Mouse (Mus musculus) heart, adult 8-10 months (tissue): ENCODE measurements around the gene Nptxr. TPM values are rescaled to one million over a fixed set of nuclear protein-coding genes. Genes with fewer than 3 reads are reported as not detected.

Source experiments
- DNase-seq: peaks from one replicate; pipeline ENCODE4 v3.0.0; 2022; ENCODE audit warnings: low spot score
- total RNA-seq, 4 experiments: library from RNA; stranded (reverse); gene quantifications; 2 replicates each; pipeline ENCODE4 v1.2.4; 2022

Nptxr gene
- 1 to 10 TPM; 1.3 to 2.0 (median 1.8) TPM for total RNA-seq

- DNase-seq = no peak
These were observed at the start of gene Nptxr for GRCm38 (mm10) chr15:79804352-79805071. TSS of gene Nptxr (minus strand) at chr15:79804766.

- no peak for DNase-seq
These were observed 45.6 kb upstream of the Nptxr start for GRCm38 (mm10) chr15:79850143-79850542.

GRCm38 (mm10) chr15:79847100-79847499 is 42.5 kb upstream of the Nptxr start:
- peak; percentile 30 for DNase-seq

- no peak for DNase-seq
These were observed 41.4 kb upstream of the Nptxr start for GRCm38 (mm10) chr15:79845986-79846385.

- DNase-seq = no peak
These were observed 38.4 kb upstream of the Nptxr start for GRCm38 (mm10) chr15:79842985-79843384.

GRCm38 (mm10) chr15:79840281-79840680 is 35.7 kb upstream of the Nptxr start:
- DNase-seq = no peak

GRCm38 (mm10) chr15:79834881-79835260 is 30.3 kb upstream of the Nptxr start:
- DNase-seq = no peak

- peak; percentile 93 for DNase-seq
These were observed 29.7 kb upstream of the Nptxr start, which contains the start of the genes Npcd and Cbx6 for GRCm38 (mm10) chr15:79834130-79834880. TSS of gene Npcd (minus strand) at chr15:79834237. TSS of gene Cbx6 (minus strand) at chr15:79834688.

GRCm38 (mm10) chr15:79833251-79834050 is 28.9 kb upstream of the Nptxr start:
- no peak for DNase-seq

GRCm38 (mm10) chr15:79832064-79832900 is 27.7 kb upstream of the Nptxr start:
- peak; percentile 76 for DNase-seq

- peak; percentile 83 for DNase-seq
These were observed 25.8 kb upstream of the Nptxr start for GRCm38 (mm10) chr15:79830388-79830787.

GRCm38 (mm10) chr15:79829431-79829830 is 24.9 kb upstream of the Nptxr start:
- no peak for DNase-seq

- no peak for DNase-seq
These were observed 23.9 kb upstream of the Nptxr start for GRCm38 (mm10) chr15:79828366-79829035.

GRCm38 (mm10) chr15:79827778-79828210 is 23.2 kb upstream of the Nptxr start:
- no peak for DNase-seq

GRCm38 (mm10) chr15:79827061-79827777 is 22.7 kb upstream of the Nptxr start:
- DNase-seq = no peak

- no peak for DNase-seq
These were observed 21.8 kb upstream of the Nptxr start for GRCm38 (mm10) chr15:79826221-79826935.

GRCm38 (mm10) chr15:79825146-79825825 is 20.7 kb upstream of the Nptxr start:
- no peak for DNase-seq

- DNase-seq = peak; percentile 53
These were observed 19.2 kb upstream of the Nptxr start for GRCm38 (mm10) chr15:79823588-79824280.
